10 mouse cellular contexts compared by ENCODE assay signal in the genomic region with DNA sequence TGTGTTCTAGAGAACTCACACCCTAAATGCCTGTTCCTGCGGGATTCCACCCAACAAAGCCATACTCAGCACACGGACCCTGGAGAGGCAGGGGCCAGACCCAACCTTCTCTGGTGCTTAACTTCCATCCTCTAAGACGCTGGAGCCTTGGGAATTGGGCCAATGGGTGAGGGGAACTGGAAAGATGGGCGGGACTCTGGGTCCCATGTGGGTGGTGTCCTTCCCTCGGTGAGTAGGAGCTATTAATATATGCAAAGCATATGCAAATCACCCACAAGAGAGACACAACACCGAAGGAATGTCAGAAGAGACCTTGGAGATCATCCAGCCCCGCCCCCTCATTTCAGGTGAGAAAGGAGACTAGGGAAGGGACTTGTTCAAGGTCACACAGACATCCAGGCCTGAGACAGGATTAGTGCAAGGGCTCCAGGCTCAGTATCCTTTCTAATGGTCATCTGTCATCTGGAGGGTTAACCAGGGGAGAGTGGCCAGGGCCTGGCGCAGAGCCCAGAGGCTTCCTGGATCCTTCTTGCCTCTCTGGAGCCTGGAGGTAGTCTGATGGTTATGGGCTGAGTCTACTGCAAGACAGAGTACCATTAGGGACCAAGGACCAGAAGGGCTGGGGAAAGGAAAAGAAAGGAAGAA. TPM values are rescaled to one million over a fixed set of nuclear protein-coding genes. Genes with fewer than 3 reads are reported as not detected.
A peak's percentile ranks its signal among the peaks of the same experiment; 100 is the strongest.
DNase-seq lines count a peak whose midpoint lies in the region; ATAC-seq lines count a peak whose summit lies in the region.
"Had no signal": no experiment of that assay in that cellular context is flagged by ENCODE, and none has a peak within 500 bp of the region (broad histone marks: within the 10 kb centered on the region; RNA-seq: fewer than 3 reads in every experiment).

No protein-coding gene starts in this region.

- peak; percentile 68 for DNase-seq in adrenal gland, postnatal 14 days
- no peak for DNase-seq in adrenal gland, postnatal 4 days (ENCODE audit: low spot score in 2 of 2)
- DNase-seq in retina, postnatal 1 day, result peak; percentile 71
- DNase-seq in retina, embryonic 14.5 days (ENCODE audit: low spot score), result no peak
- no peak for DNase-seq in thymus, postnatal 10 days (ENCODE audit: low spot score in 2 of 2)
- no peak for DNase-seq in gastrocnemius, postnatal 36 days

- H3K4me3 ChIP-seq in forebrain, embryonic 13.5 days, result no peak overlapping the region
- H3K4me3 ChIP-seq in neural tube, embryonic 13.5 days, result 0 out of 2 replicates have a peak overlapping the region, but pooled peaks have one; percentile 1
- H3K4me3 ChIP-seq: heart, embryonic 10.5 days; limb, embryonic 12.5 days had no signal

- peak overlapping the region; percentile 51; the same call in 1 of the 2 replicates for H3K9ac ChIP-seq in forebrain, embryonic 13.5 days
- H3K9ac ChIP-seq in neural tube, embryonic 13.5 days, result no peak overlapping the region; the same call in 1 of the 2 replicates
- H3K9ac ChIP-seq: limb, embryonic 12.5 days had no signal

- intact Hi-C loops in gastrocnemius, postnatal 36 days (cut with DNase I), result no loop called here

- ATAC-seq in forebrain, embryonic 13.5 days, result no peak; the same call in 1 of the 2 replicates
- no peak for ATAC-seq in neural tube, embryonic 13.5 days (ENCODE audit: low read depth)

- H3K4me2 ChIP-seq in forebrain, embryonic 13.5 days, result peak overlapping the region; percentile 79
- peak overlapping the region; percentile 86 for H3K4me2 ChIP-seq in neural tube, embryonic 13.5 days
- H3K4me2 ChIP-seq: limb, embryonic 12.5 days had no signal

- no peaks in the 10 kb centered on the region for H3K9me3 ChIP-seq in forebrain, embryonic 13.5 days (replicated peaks)
- no peaks in the 10 kb centered on the region for H3K9me3 ChIP-seq in neural tube, embryonic 13.5 days
- H3K9me3 ChIP-seq: heart, embryonic 10.5 days; limb, embryonic 12.5 days had no signal

- peaks cover 89% of the 10 kb centered on the region for H3K4me1 ChIP-seq in forebrain, embryonic 13.5 days
- peaks cover 92% of the 10 kb centered on the region for H3K4me1 ChIP-seq in neural tube, embryonic 13.5 days (replicated peaks)

- 10% methylated on average over 8 of the region's 8 CpGs for WGBS in forebrain, embryonic 13.5 days
- WGBS in neural tube, embryonic 13.5 days, result 20% methylated on average over 8 of the region's 8 CpGs

- H3K36me3 ChIP-seq in forebrain, embryonic 13.5 days (ENCODE audit: poor library complexity, severe bottlenecking), result no peaks in the 10 kb centered on the region
- H3K36me3 ChIP-seq in neural tube, embryonic 13.5 days, result no peaks in the 10 kb centered on the region
- H3K36me3 ChIP-seq: heart, embryonic 10.5 days; limb, embryonic 12.5 days had no signal

- peaks cover 2% of the 10 kb centered on the region; the same call in 1 of the 2 replicates for H3K27me3 ChIP-seq in forebrain, embryonic 13.5 days
- H3K27me3 ChIP-seq in neural tube, embryonic 13.5 days, result peaks cover 14% of the 10 kb centered on the region; the same call in 1 of the 2 replicates

- H3K27ac ChIP-seq in forebrain, embryonic 13.5 days, result peak overlapping the region; percentile 97
- peak overlapping the region; percentile 49 for H3K27ac ChIP-seq in neural tube, embryonic 13.5 days (replicated peaks)
- H3K27ac ChIP-seq: heart, embryonic 10.5 days; limb, embryonic 12.5 days had no signal

RNA-seq across cellular contexts. Expression of gene Srcin1, which starts 5.4 kb away (rescaled TPM):
- total RNA-seq in adrenal gland, postnatal 14 days (2021), result 9.2 and 10.1 TPM in 2 replicates
- total RNA-seq in adrenal gland, postnatal 4 days (2021), result 10 to 100 TPM; 12.0 to 14.3 TPM
- polyA plus RNA-seq in forebrain, embryonic 13.5 days (2015; fragmentation: Nextera tagmentation; extraction: Ambion mirVana), result 5.6 and 6.4 TPM in 2 replicates
- 5.7 and 7.0 TPM in 2 replicates for polyA plus RNA-seq in neural tube, embryonic 13.5 days (2015; fragmentation: Nextera tagmentation; extraction: Ambion mirVana)
- under 1 TPM; 0.59 to 0.72 TPM for total RNA-seq in gastrocnemius, postnatal 36 days (2021)

RNA-seq across cellular contexts. Expression of gene Epop, which starts 58.9 kb away (rescaled TPM):
- 6.3 and 6.4 TPM in 2 replicates for total RNA-seq in adrenal gland, postnatal 14 days (2021)
- total RNA-seq in adrenal gland, postnatal 4 days (2021), result 1 to 10 TPM; 4.2 to 4.7 TPM
- polyA plus RNA-seq in forebrain, embryonic 13.5 days (2015; fragmentation: Nextera tagmentation; extraction: Ambion mirVana), result 3.5 and 3.9 TPM in 2 replicates
- 3.6 and 4.1 TPM in 2 replicates for polyA plus RNA-seq in neural tube, embryonic 13.5 days (2015; fragmentation: Nextera tagmentation; extraction: Ambion mirVana)
- total RNA-seq in gastrocnemius, postnatal 36 days (2021), result 1 to 10 TPM in 1 of 2 experiments, under 1 TPM in 1; 0.91 to 1.2 TPM

Comparison
In these comparisons a context has a peak if more than half of its experiments do, and no peak if none do; other contexts are left out.
1. DNase-seq: peak in adrenal gland, postnatal 14 days (single experiment) and retina, postnatal 1 day (single experiment); none in adrenal gland, postnatal 4 days (0 of 2), retina, embryonic 14.5 days (single experiment), thymus, postnatal 10 days (0 of 2) and gastrocnemius, postnatal 36 days (0 of 2).